Mouse (Mus musculus): ENCODE measurements around the gene Gm17660.

The Gm17660 gene

GRCm38 (mm10) chr5:104096078-104096938 is 18.9 kb upstream of the Gm17660 start:
- POLR2A ChIA-PET: interaction anchor here in 1 of 4 experiments (1.1 kb wide), 1 partner anchor 13 kb away, joined by 3 read pairs; no protein-coding TSS in a partner anchor
- CTCF ChIA-PET: interaction anchor here in 1 of 4 experiments (1.3 kb wide), 1 partner anchor 21 kb away, joined by 7 read pairs; no protein-coding TSS in a partner anchor

- CTCF ChIA-PET: interaction anchor here in 1 of 4 experiments (1.3 kb wide), 1 partner anchor 20 kb away, joined by 7 read pairs; no protein-coding TSS in a partner anchor
- POLR2A ChIA-PET: interaction anchor here in 2 of 4 experiments (0.8 to 1.1 kb wide), 2 partner anchors 14 kb away, joined by 3 to 5 read pairs; no protein-coding TSS in a partner anchor
These were observed 18.1 kb upstream of the Gm17660 start for GRCm38 (mm10) chr5:104095416-104096077.

- ChIA-PET POLR2A (interaction anchor here in 1 of 4 experiments (0.8 to 1.0 kb wide), 2 partner anchors 19 to 68 kb away, joined by 3 read pairs; partner anchors contain the start of gene Hsd17b11), CTCF (no interaction called here)
These were observed 12.3 kb upstream of the Gm17660 start for GRCm38 (mm10) chr5:104089751-104090150.

GRCm38 (mm10) chr5:104085366-104085765 is 8.0 kb upstream of the Gm17660 start:
- POLR2A ChIA-PET: interaction anchor here in 1 of 4 experiments (1.2 kb wide), 1 partner anchor 10 kb away, joined by 3 read pairs; no protein-coding TSS in a partner anchor
- CTCF ChIA-PET: interaction anchor here in 1 of 4 experiments (1.0 kb wide), 1 partner anchor 11 kb away, joined by 3 read pairs; no protein-coding TSS in a partner anchor

- ChIA-PET CTCF (no interaction called here), POLR2A (interaction anchor here in 1 of 4 experiments (1.1 kb wide), 1 partner anchor 24 kb away, joined by 3 read pairs; no protein-coding TSS in a partner anchor)
These were observed 3.3 kb upstream of the Gm17660 start for GRCm38 (mm10) chr5:104080736-104081135.

GRCm38 (mm10) chr5:104076361-104076760 is 1.0 kb downstream of the Gm17660 start:
- CTCF ChIA-PET: interaction anchor here in 2 of 4 experiments (0.7 to 1.0 kb wide), 3 partner anchors 18 to 76 kb away, joined by 3 to 7 read pairs (median 3); no protein-coding TSS in a partner anchor
- POLR2A ChIA-PET: interaction anchor here in 3 of 4 experiments (0.6 to 1.9 kb wide), 5 partner anchors 30 to 1177 kb away, joined by 3 to 9 read pairs (median 3); no protein-coding TSS in a partner anchor

- ChIA-PET POLR2A (interaction anchor here (0.6 to 1.6 kb wide), 16 partner anchors 11 to 1294 kb away, joined by 3 to 4 read pairs (median 3); no protein-coding TSS in a partner anchor), CTCF (interaction anchor here (0.5 to 1.9 kb wide), 87 partner anchors 8 to 1919 kb away, joined by 3 to 21 read pairs (median 4); partner anchors contain the start of genes Dmp1 (in 1 of the 4) and Dspp (in 1 of the 4))
These were observed 3.0 kb downstream of the Gm17660 start for GRCm38 (mm10) chr5:104074388-104074787.

GRCm38 (mm10) chr5:104073602-104074001 is 3.8 kb downstream of the Gm17660 start:
- ChIA-PET POLR2A (interaction anchor here in 2 of 4 experiments (0.6 to 1.6 kb wide), 6 partner anchors 15 to 366 kb away, joined by 3 to 4 read pairs (median 4); no protein-coding TSS in a partner anchor), CTCF (interaction anchor here (0.6 to 1.9 kb wide), 22 partner anchors 9 to 1978 kb away, joined by 3 to 19 read pairs (median 4); no protein-coding TSS in a partner anchor)

GRCm38 (mm10) chr5:104072272-104072886 is 5.0 kb downstream of the Gm17660 start:
- CTCF ChIA-PET: interaction anchor here (0.8 to 1.7 kb wide), 12 partner anchors 14 to 146 kb away, joined by 3 to 12 read pairs (median 4); no protein-coding TSS in a partner anchor
- POLR2A ChIA-PET: interaction anchor here in 3 of 4 experiments (0.8 to 1.6 kb wide), 8 partner anchors 11 to 294 kb away, joined by 3 to 4 read pairs (median 4); no protein-coding TSS in a partner anchor

GRCm38 (mm10) chr5:104071048-104071447 is 6.4 kb downstream of the Gm17660 start:
- POLR2A ChIA-PET: interaction anchor here in 1 of 4 experiments (1.1 to 2.0 kb wide), 2 partner anchors 9 to 11 kb away, joined by 4 to 7 read pairs; no protein-coding TSS in a partner anchor
- CTCF ChIA-PET: no interaction called here

GRCm38 (mm10) chr5:104068751-104069150 is 8.7 kb downstream of the Gm17660 start:
- ChIA-PET CTCF (no interaction called here), POLR2A (interaction anchor here in 1 of 4 experiments (1.1 kb wide), 1 partner anchor 12 kb away, joined by 3 read pairs; no protein-coding TSS in a partner anchor)

GRCm38 (mm10) chr5:104062773-104063551 is 14.4 kb downstream of the Gm17660 start:
- POLR2A ChIA-PET: interaction anchor here in 1 of 4 experiments (1.6 to 2.0 kb wide), 3 partner anchors 7 to 15 kb away, joined by 4 read pairs; no protein-coding TSS in a partner anchor
- CTCF ChIA-PET: interaction anchor here in 2 of 4 experiments (0.5 to 1.4 kb wide), 2 partner anchors 63 to 337 kb away, joined by 4 to 6 read pairs; no protein-coding TSS in a partner anchor

GRCm38 (mm10) chr5:104061936-104062772 is 15.3 kb downstream of the Gm17660 start:
- CTCF ChIA-PET: interaction anchor here in 2 of 4 experiments (0.5 to 1.4 kb wide), 2 partner anchors 62 to 632 kb away, joined by 4 read pairs; no protein-coding TSS in a partner anchor
- POLR2A ChIA-PET: interaction anchor here in 3 of 4 experiments (0.7 to 2.0 kb wide), 6 partner anchors 8 to 1190 kb away, joined by 3 to 4 read pairs (median 4); no protein-coding TSS in a partner anchor

GRCm38 (mm10) chr5:104060429-104060828 is 17.0 kb downstream of the Gm17660 start:
- CTCF ChIA-PET: interaction anchor here in 3 of 4 experiments (1.4 to 5.3 kb wide), 4 partner anchors 14 to 61 kb away, joined by 4 to 28 read pairs (median 8); no protein-coding TSS in a partner anchor
- POLR2A ChIA-PET: interaction anchor here in 2 of 4 experiments (0.7 to 1.8 kb wide), 3 partner anchors 10 to 386 kb away, joined by 3 to 7 read pairs (median 3); no protein-coding TSS in a partner anchor

- POLR2A ChIA-PET: interaction anchor here in 2 of 4 experiments (0.7 to 1.8 kb wide), 3 partner anchors 11 to 387 kb away, joined by 3 to 7 read pairs (median 3); no protein-coding TSS in a partner anchor
- CTCF ChIA-PET: interaction anchor here (0.7 to 5.3 kb wide), 8 partner anchors 11 to 307 kb away, joined by 3 to 28 read pairs (median 6); no protein-coding TSS in a partner anchor
These were observed 17.8 kb downstream of the Gm17660 start for GRCm38 (mm10) chr5:104059628-104060027.

Data from embryonic stem cell, embryonic (primary cell).